ENCODE assay signal across 15 mouse cellular contexts in genomic region chr17:12179339-12179738, GRCm38 (mm10).
DNase-seq lines count a peak whose midpoint lies in the region; ATAC-seq and TF ChIP-seq lines count a peak whose summit lies in the region.
"Had no signal": no experiment of that assay in that cellular context is flagged by ENCODE, and none has a peak within 500 bp of the region (broad histone marks: within the 10 kb centered on the region; RNA-seq: fewer than 3 reads in every experiment).

No protein-coding gene starts in this region.

- no peak overlapping the region for H3K4me2 ChIP-seq in kidney, embryonic 15.5 days
- H3K4me2 ChIP-seq in CH12.LX (ENCODE audit: insufficient read depth, low read depth, poor library complexity, severe bottlenecking) = no peak overlapping the region
- no peak overlapping the region for H3K4me2 ChIP-seq in liver, embryonic 16.5 days (ENCODE audit: low read depth, low read length)
- H3K4me2 ChIP-seq: forebrain, embryonic 13.5 days; heart, embryonic 11.5 days; hindbrain, embryonic 12.5 days had no signal

- dilution Hi-C loops in CH12.LX (cut with MboI; ENCODE audit: extremely low pct_ligation_motif_present, extremely low pct_unique_long_range_greater_than_20kb, low sequenced_read_pairs) = no loop called here

- no peak for TF ChIP-seq RAD21 in CH12.LX (IDR thresholded peaks at IDR 0.05; ENCODE audit: low read depth, low read length)

- H3K27ac ChIP-seq in kidney, embryonic 15.5 days = no peak overlapping the region
- no peak overlapping the region; the same call in 1 of the 2 replicates for H3K27ac ChIP-seq in CH12.LX (ENCODE audit: insufficient read depth, low read depth)
- H3K27ac ChIP-seq in liver, embryonic 16.5 days (ENCODE audit: low read length) = 0 out of 2 replicates have a peak overlapping the region, but pooled peaks have one; percentile 15
- no peak overlapping the region for H3K27ac ChIP-seq in left cerebral cortex, adult 2 months
- H3K27ac ChIP-seq: forebrain, embryonic 13.5 days; hindbrain, embryonic 12.5 days had no signal

- intact Hi-C loops in left cerebral cortex, adult 2 months (cut with DNase I) = no loop called here

- no peaks in the 10 kb centered on the region for H3K27me3 ChIP-seq in kidney, embryonic 15.5 days
- H3K27me3 ChIP-seq in CH12.LX (replicated peaks) = no peaks in the 10 kb centered on the region
- no peaks in the 10 kb centered on the region for H3K27me3 ChIP-seq in liver, embryonic 16.5 days (ENCODE audit: control insufficient read depth, insufficient read depth, low read depth, low read length)
- H3K27me3 ChIP-seq: forebrain, embryonic 13.5 days; hindbrain, embryonic 12.5 days had no signal

- ATAC-seq in kidney, embryonic 15.5 days (replicated peaks; ENCODE audit: low FRiP score) = no peak
- ATAC-seq in liver, embryonic 16.5 days (ENCODE audit: low read depth) = no peak
- ATAC-seq: forebrain, embryonic 13.5 days had no signal

- in situ Hi-C loops in CH12.LX (cut with MboI; ENCODE audit: low pct_ligation_motif_present, low pct_unique_long_range_greater_than_20kb, low sequenced_read_pairs) = no loop called here

- TF ChIP-seq EP300 in CH12.LX (IDR thresholded peaks at IDR 0.05; ENCODE audit: low read length) = no peak

- peak; percentile 92 for DNase-seq in heart, adult 11 months
- no peak for DNase-seq in heart, adult 9 months (ENCODE audit: low spot score in 2 of 2)
- DNase-seq in kidney, postnatal 4 days = peak; percentile 32 to 48
- DNase-seq in CH12.LX (ENCODE audit: extremely low read depth) = no peak
- DNase-seq in cerebellum, adult 9-11 months = no peak
- no peak for DNase-seq in left cerebral cortex, adult 2 months (ENCODE audit: extremely low spot score in 1 of 2, low spot score in 2 of 2)
- DNase-seq: adrenal gland, adult 8-10 months; cerebellum, adult 9-10 months; heart, postnatal 10 days; thymus, adult 2 months had no signal

- 68% methylated on average over 7 of the region's 7 CpGs for WGBS in kidney, embryonic 15.5 days
- 83% methylated on average over 7 of the region's 7 CpGs for WGBS in liver, embryonic 16.5 days (ENCODE audit: insufficient replicate concordance)

- H3K4me3 ChIP-seq in kidney, embryonic 15.5 days (replicated peaks) = no peak overlapping the region
- H3K4me3 ChIP-seq in CH12.LX (replicated peaks in 1 of 3; ENCODE audit: low read depth in 2 of 3, low read length in 2 of 3, poor library complexity in 1 of 3) = no peak overlapping the region
- H3K4me3 ChIP-seq in liver, embryonic 16.5 days (ENCODE audit: low read depth, low read length) = no peak overlapping the region
- H3K4me3 ChIP-seq in left cerebral cortex, adult 2 months = no peak overlapping the region
- H3K4me3 ChIP-seq: forebrain, embryonic 13.5 days; hindbrain, embryonic 12.5 days had no signal

- no peak for TF ChIP-seq POLR2A in CH12.LX (IDR thresholded peaks at IDR 0.05; ENCODE audit: low read depth, low read length)

- peaks cover 6% of the 10 kb centered on the region; the same call in 1 of the 2 replicates for H3K9me3 ChIP-seq in kidney, embryonic 15.5 days (replicated peaks)
- peaks cover 25% of the 10 kb centered on the region for H3K9me3 ChIP-seq in CH12.LX (replicated peaks; ENCODE audit: low read length)
- peaks cover 2% of the 10 kb centered on the region; the same call in 1 of the 2 replicates for H3K9me3 ChIP-seq in liver, embryonic 16.5 days (replicated peaks; ENCODE audit: control insufficient read depth, low read length)

- H3K9ac ChIP-seq in kidney, embryonic 15.5 days = no peak overlapping the region
- H3K9ac ChIP-seq in CH12.LX (ENCODE audit: insufficient read depth, low read depth) = no peak overlapping the region
- H3K9ac ChIP-seq in liver, embryonic 16.5 days (ENCODE audit: low read depth, low read length) = no peak overlapping the region
- H3K9ac ChIP-seq: forebrain, embryonic 13.5 days; hindbrain, embryonic 12.5 days had no signal

- H3K79me2 ChIP-seq in CH12.LX (replicated peaks; ENCODE audit: control insufficient read depth, extremely low read depth, insufficient read depth, poor library complexity, severe bottlenecking) = peaks cover 18% of the 10 kb centered on the region

- H3K4me1 ChIP-seq in kidney, embryonic 15.5 days = peaks cover 15% of the 10 kb centered on the region
- peaks cover 27 to 51% of the 10 kb centered on the region in 2 experiments for H3K4me1 ChIP-seq in CH12.LX (ENCODE audit: control insufficient read depth in 1 of 2, insufficient read depth in 2 of 2)
- peaks cover 32% of the 10 kb centered on the region for H3K4me1 ChIP-seq in liver, embryonic 16.5 days (ENCODE audit: control insufficient read depth, low read depth, low read length)

- H3K36me3 ChIP-seq in kidney, embryonic 15.5 days = peaks cover 6% of the 10 kb centered on the region
- H3K36me3 ChIP-seq in CH12.LX (replicated peaks in 1 of 2; ENCODE audit: control insufficient read depth in 1 of 2, insufficient read depth in 1 of 2, low read length in 1 of 2) = peaks cover 49 to 94% of the 10 kb centered on the region in 2 experiments
- peaks cover 5% of the 10 kb centered on the region for H3K36me3 ChIP-seq in liver, embryonic 16.5 days (ENCODE audit: control insufficient read depth, insufficient read depth)

- no peak for TF ChIP-seq CTCF in CH12.LX (conservative IDR thresholded peaks at IDR 0.05 in 1 of 2, IDR thresholded peaks at IDR 0.05 in 1 of 2; ENCODE audit: low read depth in 2 of 2, low read length in 2 of 2)
- no peak for TF ChIP-seq CTCF in left cerebral cortex, adult 2 months (IDR thresholded peaks at IDR 0.05)

TF ChIP-seq in CH12.LX, 34 proteins besides CTCF, POLR2A, EP300 and RAD21:
- TF ChIP-seq JUND (conservative IDR thresholded peaks at IDR 0.05; ENCODE audit: low read depth, low read length) = no peak
- 0 out of 2 replicates have a peak, but pooled peaks have one; percentile 3 for TF ChIP-seq POLR2AphosphoS2 (IDR thresholded peaks at IDR 0.05; ENCODE audit: low read depth, low read length)

Comparison
In these comparisons a context has a peak if more than half of its experiments do, and no peak if none do; other contexts are left out.
1. DNase-seq: peak in heart, adult 11 months (single experiment) and kidney, postnatal 4 days (2 of 2); none in heart, adult 9 months (0 of 2), CH12.LX (single experiment), cerebellum, adult 9-11 months (single experiment) and left cerebral cortex, adult 2 months (0 of 2).